Comparison of ENCODE assay signal across 8 mouse cellular contexts in the genomic region with DNA sequence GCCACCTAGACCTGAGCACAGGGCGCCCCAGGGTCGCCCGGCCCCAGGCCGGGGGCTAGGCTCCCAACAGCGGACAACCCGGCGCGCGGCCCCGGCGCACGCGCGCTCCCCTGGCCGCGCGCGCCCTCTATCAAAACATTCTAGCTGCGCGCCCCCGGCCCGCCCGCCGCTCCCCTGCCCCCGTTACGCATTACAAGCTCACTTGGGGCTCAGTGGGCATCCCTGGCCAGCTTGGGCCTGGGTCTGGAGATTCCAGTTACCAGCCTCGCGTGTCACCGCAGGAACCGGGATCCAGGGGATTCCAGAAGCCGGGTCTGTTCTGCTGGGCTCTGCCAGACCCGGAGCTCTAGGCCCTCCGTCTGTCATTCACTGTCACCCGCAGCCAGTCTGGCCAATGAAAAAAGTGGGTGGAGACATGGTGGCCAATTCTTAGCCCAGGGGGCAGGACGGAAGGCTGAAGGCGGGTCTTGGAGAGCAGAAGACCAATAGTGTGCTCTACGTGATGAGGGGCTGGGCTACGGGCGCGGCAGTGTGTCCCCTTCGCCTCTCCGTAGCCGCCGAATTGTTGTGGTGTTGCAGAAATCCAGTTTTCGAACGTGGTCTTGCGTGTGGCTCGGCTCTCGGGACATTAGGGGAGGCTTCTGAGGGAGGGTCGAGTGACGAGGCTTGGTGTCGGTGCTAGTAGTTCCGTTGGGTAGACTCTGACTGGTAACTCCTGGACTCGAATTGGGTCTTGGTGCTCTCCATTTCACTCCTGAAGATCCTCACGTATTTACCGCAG. TPM values are rescaled to one million over a fixed set of nuclear protein-coding genes. Genes with fewer than 3 reads are reported as not detected.
A peak's percentile ranks its signal among the peaks of the same experiment; 100 is the strongest.
DNase-seq lines count a peak whose midpoint lies in the region; ATAC-seq and TF ChIP-seq lines count a peak whose summit lies in the region.

A gene (plus strand): TSS at position 530 of the 781 bp plus-strand sequence.
A gene (minus strand): TSS at position 575 of the 781 bp plus-strand sequence.

- peak within 1 kb of the TSS; percentile 22; the same call in 1 of the 2 replicates for H3K27ac ChIP-seq in ES-Bruce4 (ENCODE audit: insufficient read depth, low read length)
- H3K27ac ChIP-seq in forebrain, embryonic 13.5 days = peak within 1 kb of the TSS; percentile 89
- H3K27ac ChIP-seq in liver, postnatal 0 days (ENCODE audit: low read depth) = peak within 1 kb of the TSS; percentile 98
- H3K27ac ChIP-seq in neural tube, embryonic 14.5 days (ENCODE audit: low read depth, low read length) = peak within 1 kb of the TSS; percentile 95

- no peak for TF ChIP-seq CTCF in ES-Bruce4 (IDR thresholded peaks at IDR 0.05; ENCODE audit: low read depth, low read length)
- peak; percentile 19; the same call in 1 of the 2 replicates for TF ChIP-seq CTCF in liver, postnatal 0 days (IDR thresholded peaks at IDR 0.05; ENCODE audit: low read depth)

- H3K4me2 ChIP-seq in forebrain, embryonic 13.5 days = peak within 1 kb of the TSS; percentile 93
- H3K4me2 ChIP-seq in liver, postnatal 0 days (ENCODE audit: low read depth, low read length) = peak within 1 kb of the TSS; percentile 96
- H3K4me2 ChIP-seq in neural tube, embryonic 14.5 days (ENCODE audit: low read depth, low read length) = peak within 1 kb of the TSS; percentile 97

- ATAC-seq in cerebellum, adult (ENCODE audit: insufficient number of reproducible peaks, low FRiP score, low TSS enrichment) = peak; percentile 99
- peak; percentile 99 for ATAC-seq in forebrain, embryonic 13.5 days
- peak; percentile 97 for ATAC-seq in liver, postnatal 0 days
- ATAC-seq in neural tube, embryonic 14.5 days (ENCODE audit: low read depth) = peak; percentile 100

- TF ChIP-seq EP300 in ES-Bruce4 (IDR thresholded peaks at IDR 0.05; ENCODE audit: insufficient read depth, low read depth, low read length) = no peak
- TF ChIP-seq EP300 in liver, postnatal 0 days (IDR thresholded peaks at IDR 0.05; ENCODE audit: low read depth) = peak; percentile 67

- peak within 1 kb of the TSS; percentile 82 for H3K9ac ChIP-seq in ES-Bruce4 (ENCODE audit: low read depth, poor library complexity, severe bottlenecking)
- H3K9ac ChIP-seq in forebrain, embryonic 13.5 days = peak within 1 kb of the TSS; percentile 86
- H3K9ac ChIP-seq in liver, postnatal 0 days (replicated peaks) = peak within 1 kb of the TSS; percentile 98
- peak within 1 kb of the TSS; percentile 92 for H3K9ac ChIP-seq in neural tube, embryonic 14.5 days (replicated peaks; ENCODE audit: low read depth, low read length)

- no peak for TF ChIP-seq POLR2A in ES-Bruce4 (IDR thresholded peaks at IDR 0.05; ENCODE audit: insufficient read depth, low read length)

- H3K27me3 ChIP-seq in ES-Bruce4 (ENCODE audit: control insufficient read depth, insufficient read depth, low read length, poor library complexity, severe bottlenecking) = no peaks in the 10 kb centered on the region
- no peaks in the 10 kb centered on the region for H3K27me3 ChIP-seq in forebrain, embryonic 13.5 days
- H3K27me3 ChIP-seq in liver, postnatal 0 days (ENCODE audit: insufficient read depth, low read length) = no peaks in the 10 kb centered on the region
- H3K27me3 ChIP-seq in neural tube, embryonic 14.5 days (ENCODE audit: control insufficient read depth, insufficient read depth, low read length) = no peaks in the 10 kb centered on the region; the same call in 1 of the 2 replicates

- H3K36me3 ChIP-seq in ES-Bruce4 (ENCODE audit: control insufficient read depth, insufficient read depth, low read length, poor library complexity, severe bottlenecking) = 0 out of 2 replicates have a peak, but pooled peaks cover 5% of the 10 kb centered on the region
- H3K36me3 ChIP-seq in forebrain, embryonic 13.5 days (ENCODE audit: poor library complexity, severe bottlenecking) = peaks cover 33% of the 10 kb centered on the region
- H3K36me3 ChIP-seq in liver, postnatal 0 days (replicated peaks; ENCODE audit: insufficient read depth, low read length) = peaks cover 40% of the 10 kb centered on the region
- H3K36me3 ChIP-seq in neural tube, embryonic 14.5 days (ENCODE audit: control insufficient read depth, insufficient read depth, low read length) = peaks cover 9% of the 10 kb centered on the region; the same call in 1 of the 2 replicates

- H3K4me1 ChIP-seq in ES-Bruce4 (ENCODE audit: control insufficient read depth, insufficient read depth, low read length) = no peaks in the 10 kb centered on the region
- H3K4me1 ChIP-seq in forebrain, embryonic 13.5 days = peaks cover 26% of the 10 kb centered on the region
- H3K4me1 ChIP-seq in liver, postnatal 0 days (ENCODE audit: insufficient read depth) = peaks cover 29% of the 10 kb centered on the region
- peaks cover 15% of the 10 kb centered on the region; the same call in 1 of the 2 replicates for H3K4me1 ChIP-seq in neural tube, embryonic 14.5 days (ENCODE audit: control insufficient read depth, insufficient read depth, low read length)

- WGBS in forebrain, embryonic 13.5 days = under 1% methylated on average over 53 of the region's 56 CpGs
- WGBS in large intestine, adult 2 months = under 1% methylated on average over 54 of the region's 56 CpGs
- WGBS in liver, postnatal 0 days (ENCODE audit: insufficient replicate concordance) = under 1% methylated on average over 44 of the region's 56 CpGs
- WGBS in neural tube, embryonic 14.5 days = under 1% methylated on average over 49 of the region's 56 CpGs

- no peaks in the 10 kb centered on the region for H3K9me3 ChIP-seq in ES-Bruce4 (replicated peaks; ENCODE audit: control insufficient read depth, insufficient read depth, low read length, poor library complexity, severe bottlenecking)
- no peaks in the 10 kb centered on the region for H3K9me3 ChIP-seq in forebrain, embryonic 13.5 days (replicated peaks)
- no peaks in the 10 kb centered on the region for H3K9me3 ChIP-seq in liver, postnatal 0 days (ENCODE audit: low read length)
- H3K9me3 ChIP-seq in neural tube, embryonic 14.5 days (ENCODE audit: control insufficient read depth, low read length) = no peaks in the 10 kb centered on the region

- peak; percentile 97 for DNase-seq in heart, postnatal 10 days
- DNase-seq in large intestine, adult 2 months (ENCODE audit: low read depth, low spot score) = peak; percentile 98
- DNase-seq in liver, postnatal 0 days = peak; percentile 94
- DNase-seq in testis, postnatal 10 days (ENCODE audit: low spot score) = peak; percentile 91

- H3K4me3 ChIP-seq in ES-Bruce4 (ENCODE audit: low read depth, low read length) = peak within 1 kb of the TSS; percentile 86
- H3K4me3 ChIP-seq in forebrain, embryonic 13.5 days = peak within 1 kb of the TSS; percentile 67
- H3K4me3 ChIP-seq in liver, postnatal 0 days (ENCODE audit: low read depth, low read length) = peak within 1 kb of the TSS; percentile 99
- H3K4me3 ChIP-seq in neural tube, embryonic 14.5 days (ENCODE audit: low read depth, low read length) = peak within 1 kb of the TSS; percentile 82

- intact Hi-C loops in heart, postnatal 10 days (cut with DNase I) = loop anchor here (1.0 kb wide), 1 partner anchor 17 kb away; no protein-coding TSS in a partner anchor

RNA-seq across cellular contexts. Expression of the first gene that starts in this region (rescaled TPM):
- 17.0 and 17.4 TPM in 2 replicates for polyA plus RNA-seq in ES-Bruce4 (2011; ENCODE audit: insufficient read depth, insufficient read length, low read depth, missing spikeins)
- polyA plus RNA-seq in forebrain, embryonic 13.5 days (2015; fragmentation: Nextera tagmentation; extraction: Ambion mirVana) = 22.0 and 23.1 TPM in 2 replicates
- 10 to 100 TPM; 12.5 TPM for total RNA-seq in heart, postnatal 10 days (2021)
- polyA plus RNA-seq in large intestine, adult 2 months (2012; rRNA removed) = 19.2 and 27.4 TPM in 2 replicates
- 8.0 and 9.8 TPM in 2 replicates for polyA plus RNA-seq in liver, postnatal 0 days (2015; fragmentation: Nextera tagmentation; extraction: Ambion mirVana)
- 20.0 and 20.2 TPM in 2 replicates for polyA plus RNA-seq in neural tube, embryonic 14.5 days (2014; fragmentation: Nextera tagmentation; extraction: Ambion mirVana)

RNA-seq across cellular contexts. Expression of the second gene that starts in this region (rescaled TPM):
- polyA plus RNA-seq in ES-Bruce4 (2011; ENCODE audit: insufficient read depth, insufficient read length, low read depth, missing spikeins) = 10.3 and 10.6 TPM in 2 replicates
- polyA plus RNA-seq in forebrain, embryonic 13.5 days (2015; fragmentation: Nextera tagmentation; extraction: Ambion mirVana) = 29.7 and 31.8 TPM in 2 replicates
- total RNA-seq in heart, postnatal 10 days (2021) = 10 to 100 TPM; 51.6 to 54.2 TPM
- 72.2 and 107 TPM in 2 replicates for polyA plus RNA-seq in large intestine, adult 2 months (2012; rRNA removed)
- polyA plus RNA-seq in liver, postnatal 0 days (2015; fragmentation: Nextera tagmentation; extraction: Ambion mirVana) = 17.6 and 17.8 TPM in 2 replicates
- polyA plus RNA-seq in neural tube, embryonic 14.5 days (2014; fragmentation: Nextera tagmentation; extraction: Ambion mirVana) = 50.5 and 51.3 TPM in 2 replicates

Comparison
In these comparisons a context has a peak if more than half of its experiments do, and no peak if none do; other contexts are left out.
1. Peak in every context shown above with its lines: DNase-seq, ATAC-seq, H3K4me3 ChIP-seq and H3K27ac ChIP-seq.
2. H3K27ac ChIP-seq: peak in every context shown above with its lines; median percentile 98 in liver, postnatal 0 days; 95 in neural tube, embryonic 14.5 days; 89 in forebrain, embryonic 13.5 days; 22 in ES-Bruce4.